ENCODE assay signal across 9 mouse cellular contexts in genomic region chr14:103651562-103651961, GRCm38 (mm10). TPM values are rescaled to one million over a fixed set of nuclear protein-coding genes. Genes with fewer than 3 reads are reported as not detected.
DNase-seq lines count a peak whose midpoint lies in the region; ATAC-seq lines count a peak whose summit lies in the region.
"Had no signal": no experiment of that assay in that cellular context is flagged by ENCODE, and none has a peak within 500 bp of the region (broad histone marks: within the 10 kb centered on the region; RNA-seq: fewer than 3 reads in every experiment).

No protein-coding gene starts in this region.

- no peak overlapping the region for H3K9ac ChIP-seq in neural tube, embryonic 11.5 days (ENCODE audit: low read length)
- no peak overlapping the region for H3K9ac ChIP-seq in limb, embryonic 12.5 days (replicated peaks)
- no peak overlapping the region for H3K9ac ChIP-seq in stomach, embryonic 15.5 days

- no peaks in the 10 kb centered on the region for H3K36me3 ChIP-seq in neural tube, embryonic 11.5 days (ENCODE audit: control insufficient read depth, insufficient read depth, low read length)
- no peaks in the 10 kb centered on the region for H3K36me3 ChIP-seq in limb, embryonic 12.5 days
- H3K36me3 ChIP-seq in stomach, embryonic 15.5 days, result no peaks in the 10 kb centered on the region

- H3K9me3 ChIP-seq in neural tube, embryonic 11.5 days (ENCODE audit: control insufficient read depth, low read length), result no peaks in the 10 kb centered on the region
- no peaks in the 10 kb centered on the region for H3K9me3 ChIP-seq in limb, embryonic 12.5 days
- no peaks in the 10 kb centered on the region for H3K9me3 ChIP-seq in stomach, embryonic 15.5 days

- H3K27ac ChIP-seq in neural tube, embryonic 11.5 days (ENCODE audit: low read depth, low read length), result no peak overlapping the region
- H3K27ac ChIP-seq in limb, embryonic 12.5 days, result no peak overlapping the region
- H3K27ac ChIP-seq in stomach, embryonic 15.5 days, result no peak overlapping the region

- WGBS in neural tube, embryonic 11.5 days, result 51% methylated on average over 2 of the region's 2 CpGs
- 57% methylated on average over 2 of the region's 2 CpGs for WGBS in limb, embryonic 12.5 days
- WGBS in stomach, embryonic 15.5 days, result 39% methylated on average over 2 of the region's 2 CpGs

- peak; percentile 39 for DNase-seq in CD4-positive, CD25-positive, alpha-beta regulatory T cell, adult 2 months (ENCODE audit: low read depth, low spot score)
- no peak for DNase-seq in neural tube, embryonic 11.5 days (ENCODE audit: low spot score)
- no peak for DNase-seq in neural tube, embryonic 10.5 days (ENCODE audit: extremely low spot score, low spot score)
- DNase-seq in urinary bladder, postnatal 36 days (ENCODE audit: low spot score in 2 of 2), result no peak

- H3K4me1 ChIP-seq in neural tube, embryonic 11.5 days (ENCODE audit: control insufficient read depth, insufficient read depth, low read length), result peaks cover 5% of the 10 kb centered on the region; the same call in 1 of the 2 replicates
- H3K4me1 ChIP-seq in limb, embryonic 12.5 days (replicated peaks), result peaks cover 14% of the 10 kb centered on the region
- H3K4me1 ChIP-seq in stomach, embryonic 15.5 days, result no peaks in the 10 kb centered on the region

- H3K27me3 ChIP-seq in neural tube, embryonic 11.5 days (ENCODE audit: control insufficient read depth, insufficient read depth, low read length), result no peaks in the 10 kb centered on the region
- H3K27me3 ChIP-seq in limb, embryonic 12.5 days, result peaks cover 35% of the 10 kb centered on the region
- peaks cover 11% of the 10 kb centered on the region; the same call in 1 of the 2 replicates for H3K27me3 ChIP-seq in stomach, embryonic 15.5 days (replicated peaks)

- no peak for ATAC-seq in CD4-positive, CD25-positive, alpha-beta regulatory T cell, adult 4 months
- ATAC-seq in neural tube, embryonic 11.5 days (ENCODE audit: insufficient read depth, low FRiP score, low TSS enrichment), result no peak
- no peak for ATAC-seq in limb, embryonic 12.5 days (ENCODE audit: insufficient number of reproducible peaks, insufficient read depth, low FRiP score, low TSS enrichment, low read depth)
- ATAC-seq in stomach, embryonic 15.5 days (ENCODE audit: insufficient read depth, low FRiP score, low read depth), result no peak
- no peak for ATAC-seq in erythroid progenitor cell, adult 5-6 weeks (replicated peaks; ENCODE audit: low FRiP score, poor library complexity, severe bottlenecking)

- peak overlapping the region; percentile 87 for H3K4me2 ChIP-seq in neural tube, embryonic 11.5 days (ENCODE audit: low read depth)
- peak overlapping the region; percentile 99 for H3K4me2 ChIP-seq in limb, embryonic 12.5 days
- H3K4me2 ChIP-seq in stomach, embryonic 15.5 days, result peak overlapping the region; percentile 98

- peak overlapping the region; percentile 95 for H3K4me3 ChIP-seq in neural tube, embryonic 11.5 days (ENCODE audit: low read depth, low read length)
- H3K4me3 ChIP-seq in limb, embryonic 12.5 days (replicated peaks), result no peak overlapping the region
- peak overlapping the region; percentile 71 for H3K4me3 ChIP-seq in stomach, embryonic 15.5 days (replicated peaks)
- H3K4me3 ChIP-seq: myocyte had no signal

RNA-seq across cellular contexts. Expression of gene Slain1, which starts 1.5 kb away (rescaled TPM):
- 10 to 100 TPM; 10.2 to 20.0 TPM for polyA plus RNA-seq in CD4-positive, CD25-positive, alpha-beta regulatory T cell, adult 4 months (2017; shearing (Covaris generic))
- 14.8 and 15.3 TPM in 2 replicates for polyA plus RNA-seq in neural tube, embryonic 11.5 days (2014; fragmentation: Nextera tagmentation; extraction: Ambion mirVana)
- polyA plus RNA-seq in limb, embryonic 12.5 days (2016; fragmentation: Nextera tagmentation; extraction: Ambion mirVana), result 2.5 and 2.8 TPM in 2 replicates
- polyA plus RNA-seq in stomach, embryonic 15.5 days (2015; fragmentation: Nextera tagmentation; extraction: Ambion mirVana), result 3.0 and 3.1 TPM in 2 replicates
- 2.5 and 2.9 TPM in 2 replicates for total RNA-seq in erythroid progenitor cell, adult 5-6 weeks (2015; ENCODE audit: low replicate concordance)
- total RNA-seq in erythroid progenitor cell, adult 5-6 weeks (2017; ENCODE audit: low replicate concordance), result 1.9 and 3.9 TPM in 2 replicates
- polyA plus RNA-seq: myocyte had no signal
